Mouse (Mus musculus): Measurements from ENCODE around the gene Foxa2. TPM values are rescaled to one million over a fixed set of nuclear protein-coding genes. Genes with fewer than 3 reads are reported as not detected.

The Foxa2 gene
- polyA plus RNA-seq, 1 experiment from 2014 or later = 0.74 TPM

- WGBS = 12% methylated on average over 3 of the region's 3 CpGs
- H3K36me3 ChIP-seq (ENCODE audit: control insufficient read depth, insufficient read depth, low read length) = no peaks in the 10 kb centered on the region
- ATAC-seq (ENCODE audit: low read depth) (no peak), DNase-seq (ENCODE audit: low spot score) (no peak)
- no peaks in the 10 kb centered on the region for H3K9me3 ChIP-seq (ENCODE audit: control insufficient read depth, low read length)
- H3K27me3 ChIP-seq (replicated peaks; ENCODE audit: control insufficient read depth, insufficient read depth, low read length) = peaks cover 100% of the 10 kb centered on the region
- H3K27ac ChIP-seq (replicated peaks; ENCODE audit: low read depth, low read length) = no peak overlapping the region
- no peak overlapping the region for H3K9ac ChIP-seq (ENCODE audit: low read depth, low read length)
- no peak overlapping the region for H3K4me3 ChIP-seq (ENCODE audit: low read depth, low read length)
- peaks cover 5% of the 10 kb centered on the region; the same call in 1 of the 2 replicates for H3K4me1 ChIP-seq (ENCODE audit: control insufficient read depth, insufficient read depth, low read length)
- no peak overlapping the region for H3K4me2 ChIP-seq (ENCODE audit: low read depth, low read length)
These were observed 4.6 kb downstream of the Foxa2 start for GRCm38 (mm10) chr2:148042126-148042640.

- no peaks in the 10 kb centered on the region for H3K9me3 ChIP-seq (ENCODE audit: control insufficient read depth, low read length)
- H3K27me3 ChIP-seq (replicated peaks; ENCODE audit: control insufficient read depth, insufficient read depth, low read length) = peaks cover 100% of the 10 kb centered on the region
- H3K4me3 ChIP-seq (ENCODE audit: low read depth, low read length) = no peak overlapping the region
- H3K27ac ChIP-seq (replicated peaks; ENCODE audit: low read depth, low read length) = no peak overlapping the region
- peaks cover 5% of the 10 kb centered on the region; the same call in 1 of the 2 replicates for H3K4me1 ChIP-seq (ENCODE audit: control insufficient read depth, insufficient read depth, low read length)
- H3K9ac ChIP-seq (ENCODE audit: low read depth, low read length) = no peak overlapping the region
- H3K4me2 ChIP-seq (ENCODE audit: low read depth, low read length) = no peak overlapping the region
- DNase-seq (ENCODE audit: low spot score) (no peak), ATAC-seq (ENCODE audit: low read depth) (no peak)
- WGBS = 5% methylated on average over 5 of the region's 5 CpGs
- no peaks in the 10 kb centered on the region for H3K36me3 ChIP-seq (ENCODE audit: control insufficient read depth, insufficient read depth, low read length)
These were observed 5.4 kb downstream of the Foxa2 start for GRCm38 (mm10) chr2:148041381-148041780.

GRCm38 (mm10) chr2:148040236-148041121, 6.3 kb downstream of the Foxa2 start:
- ATAC-seq (ENCODE audit: low read depth) (no peak), DNase-seq (ENCODE audit: low spot score) (no peak)
- peaks cover 100% of the 10 kb centered on the region for H3K27me3 ChIP-seq (replicated peaks; ENCODE audit: control insufficient read depth, insufficient read depth, low read length)
- no peak overlapping the region for H3K4me2 ChIP-seq (ENCODE audit: low read depth, low read length)
- no peaks in the 10 kb centered on the region for H3K9me3 ChIP-seq (ENCODE audit: control insufficient read depth, low read length)
- peaks cover 5% of the 10 kb centered on the region; the same call in 1 of the 2 replicates for H3K4me1 ChIP-seq (ENCODE audit: control insufficient read depth, insufficient read depth, low read length)
- no peak overlapping the region for H3K9ac ChIP-seq (ENCODE audit: low read depth, low read length)
- WGBS = under 1% methylated on average over 36 of the region's 37 CpGs
- H3K4me3 ChIP-seq (ENCODE audit: low read depth, low read length) = no peak overlapping the region
- H3K36me3 ChIP-seq (ENCODE audit: control insufficient read depth, insufficient read depth, low read length) = no peaks in the 10 kb centered on the region
- H3K27ac ChIP-seq (replicated peaks; ENCODE audit: low read depth, low read length) = no peak overlapping the region

- no peak overlapping the region for H3K4me2 ChIP-seq (ENCODE audit: low read depth, low read length)
- no peak overlapping the region for H3K9ac ChIP-seq (ENCODE audit: low read depth, low read length)
- H3K36me3 ChIP-seq (ENCODE audit: control insufficient read depth, insufficient read depth, low read length) = no peaks in the 10 kb centered on the region
- H3K27me3 ChIP-seq (replicated peaks; ENCODE audit: control insufficient read depth, insufficient read depth, low read length) = peaks cover 100% of the 10 kb centered on the region
- H3K4me3 ChIP-seq (ENCODE audit: low read depth, low read length) = no peak overlapping the region
- no peak for DNase-seq (ENCODE audit: low spot score)
- no peak overlapping the region for H3K27ac ChIP-seq (replicated peaks; ENCODE audit: low read depth, low read length)
- peaks cover 4% of the 10 kb centered on the region; the same call in 1 of the 2 replicates for H3K4me1 ChIP-seq (ENCODE audit: control insufficient read depth, insufficient read depth, low read length)
- H3K9me3 ChIP-seq (ENCODE audit: control insufficient read depth, low read length) = no peaks in the 10 kb centered on the region
- ATAC-seq (ENCODE audit: low read depth) = no peak
- WGBS = 2% methylated on average over 53 of the region's 53 CpGs
These were observed 7.2 kb downstream of the Foxa2 start for GRCm38 (mm10) chr2:148039351-148040235.

GRCm38 (mm10) chr2:148038366-148039310, 8.1 kb downstream of the Foxa2 start:
- no peak overlapping the region for H3K27ac ChIP-seq (replicated peaks; ENCODE audit: low read depth, low read length)
- no peaks in the 10 kb centered on the region for H3K36me3 ChIP-seq (ENCODE audit: control insufficient read depth, insufficient read depth, low read length)
- no peak overlapping the region for H3K4me3 ChIP-seq (ENCODE audit: low read depth, low read length)
- ATAC-seq (ENCODE audit: low read depth) = no peak
- H3K27me3 ChIP-seq (replicated peaks; ENCODE audit: control insufficient read depth, insufficient read depth, low read length) = peaks cover 100% of the 10 kb centered on the region
- DNase-seq (ENCODE audit: low spot score) = no peak
- no peaks in the 10 kb centered on the region for H3K4me1 ChIP-seq (ENCODE audit: control insufficient read depth, insufficient read depth, low read length)
- no peaks in the 10 kb centered on the region for H3K9me3 ChIP-seq (ENCODE audit: control insufficient read depth, low read length)
- H3K9ac ChIP-seq (ENCODE audit: low read depth, low read length) = no peak overlapping the region
- no peak overlapping the region for H3K4me2 ChIP-seq (ENCODE audit: low read depth, low read length)
- 2% methylated on average over 40 of the region's 42 CpGs for WGBS

DNA sequence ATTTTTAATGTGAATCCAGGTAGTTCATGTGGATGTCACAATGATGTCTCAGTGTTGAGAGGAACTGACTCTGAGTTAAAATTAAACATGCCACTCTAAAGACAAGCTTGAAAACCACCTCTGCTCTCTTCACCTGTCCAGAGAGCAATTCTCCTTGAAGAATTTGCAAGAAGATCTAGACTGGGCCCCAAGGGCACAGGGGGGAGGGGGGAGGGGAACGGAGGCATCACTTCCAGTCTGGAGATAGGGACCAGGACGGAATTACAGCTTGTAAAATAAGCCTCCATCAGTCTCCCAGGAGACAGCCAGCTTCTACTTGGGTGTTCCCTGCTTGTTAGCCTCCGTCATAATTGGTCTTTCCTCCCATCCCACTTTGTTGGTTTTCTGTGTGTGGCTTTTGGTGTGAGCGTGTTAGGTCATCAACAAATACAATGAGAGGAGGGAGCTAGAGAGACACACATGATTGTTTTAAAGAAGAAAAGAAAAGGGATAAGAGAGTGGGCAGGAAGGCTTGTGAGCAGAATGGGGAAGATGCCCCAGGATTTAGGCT, 10.1 kb downstream of the Foxa2 start:
- DNase-seq (ENCODE audit: low spot score) (no peak), ATAC-seq (ENCODE audit: low read depth) (no peak)
- Histone ChIP-seq H3K9ac (ENCODE audit: low read depth, low read length) (no peak overlapping the region), H3K27ac (replicated peaks; ENCODE audit: low read depth, low read length) (no peak overlapping the region), H3K27me3 (replicated peaks; ENCODE audit: control insufficient read depth, insufficient read depth, low read length) (peaks cover 97% of the 10 kb centered on the region), H3K9me3 (ENCODE audit: control insufficient read depth, low read length) (no peaks in the 10 kb centered on the region), H3K4me3 (ENCODE audit: low read depth, low read length) (no peak overlapping the region), H3K4me2 (ENCODE audit: low read depth, low read length) (no peak overlapping the region), H3K36me3 (ENCODE audit: control insufficient read depth, insufficient read depth, low read length) (no peaks in the 10 kb centered on the region), H3K4me1 (ENCODE audit: control insufficient read depth, insufficient read depth, low read length) (no peaks in the 10 kb centered on the region)
- 5% methylated on average over 4 of the region's 4 CpGs for WGBS

DNA sequence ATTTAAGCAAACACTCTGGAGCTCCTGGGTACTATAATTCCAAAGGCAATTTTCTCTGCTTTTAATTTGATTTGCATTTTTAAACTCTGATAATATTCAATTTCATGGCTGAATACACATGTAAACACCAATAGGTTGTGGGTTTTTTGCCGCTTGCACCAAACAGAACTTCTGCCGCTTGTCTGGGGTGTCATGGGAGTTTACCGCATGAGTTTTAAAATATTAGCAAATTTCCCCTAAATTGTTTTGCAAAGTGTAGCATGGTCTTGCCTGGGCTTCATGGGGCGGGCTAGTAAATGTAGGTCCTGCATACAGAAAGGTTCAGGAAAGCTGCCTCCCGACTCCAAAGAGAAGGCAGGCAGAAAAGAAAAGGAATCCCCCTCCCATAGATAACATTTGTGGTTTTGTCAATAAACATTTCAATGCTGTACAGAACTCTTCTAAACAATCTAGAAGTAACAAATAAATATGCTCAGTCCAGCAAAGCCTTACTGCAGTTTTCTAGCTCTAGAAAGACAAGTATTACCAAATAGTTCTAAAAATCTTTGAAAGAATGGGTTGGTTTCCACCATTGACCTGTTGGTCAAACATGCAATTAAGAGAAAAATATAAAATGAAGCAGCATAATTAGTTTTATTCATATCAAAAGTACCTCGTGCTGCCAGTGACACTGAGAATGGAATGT, 15.6 kb downstream of the Foxa2 start:
- Histone ChIP-seq H3K9ac (ENCODE audit: low read depth, low read length) (no peak overlapping the region), H3K36me3 (ENCODE audit: control insufficient read depth, insufficient read depth, low read length) (no peaks in the 10 kb centered on the region), H3K27me3 (replicated peaks; ENCODE audit: control insufficient read depth, insufficient read depth, low read length) (peaks cover 97% of the 10 kb centered on the region), H3K4me1 (ENCODE audit: control insufficient read depth, insufficient read depth, low read length) (no peaks in the 10 kb centered on the region), H3K27ac (replicated peaks; ENCODE audit: low read depth, low read length) (no peak overlapping the region), H3K4me2 (ENCODE audit: low read depth, low read length) (no peak overlapping the region), H3K4me3 (ENCODE audit: low read depth, low read length) (no peak overlapping the region), H3K9me3 (ENCODE audit: control insufficient read depth, low read length) (no peaks in the 10 kb centered on the region)
- DNase-seq (ENCODE audit: low spot score) = no peak
- 6% methylated on average over 6 of the region's 6 CpGs for WGBS
- ATAC-seq (ENCODE audit: low read depth) = no peak
